Mouse (Mus musculus) megakaryocyte-erythroid progenitor cell, adult 5-6 weeks (primary cell): ENCODE data around the gene Ero1lb. TPM values are rescaled to one million over a fixed set of nuclear protein-coding genes. Genes with fewer than 3 reads are reported as not detected.
A peak's percentile ranks its signal among the peaks of the same experiment; 100 is the strongest.

Experiments
- ATAC-seq: replicated peaks from 2 replicates; pipeline ENCODE4 v1.8.0; 2016; ENCODE audit warnings: mild to moderate bottlenecking, inconsistent platforms; ENCODE audit not compliant: severe bottlenecking, poor library complexity, low FRiP score, low TSS enrichment
- total RNA-seq, 2 experiments: library from RNA; stranded (forward) in 1 of 2; stranded (reverse) in 1 of 2; fragments of 200-1000, 215-1000 nt in 1 of 2; fragments of >200 nt in 1 of 2; fragmentation: Nextera tagmentation in 1 of 2; gene quantifications; 2 replicates each; pipeline ENCODE4 v1.2.3; 2014 to 2017

The Ero1lb gene
- total RNA-seq, 2 experiments from 2014 or later: 2.8 to 5.0 TPM

DNA sequence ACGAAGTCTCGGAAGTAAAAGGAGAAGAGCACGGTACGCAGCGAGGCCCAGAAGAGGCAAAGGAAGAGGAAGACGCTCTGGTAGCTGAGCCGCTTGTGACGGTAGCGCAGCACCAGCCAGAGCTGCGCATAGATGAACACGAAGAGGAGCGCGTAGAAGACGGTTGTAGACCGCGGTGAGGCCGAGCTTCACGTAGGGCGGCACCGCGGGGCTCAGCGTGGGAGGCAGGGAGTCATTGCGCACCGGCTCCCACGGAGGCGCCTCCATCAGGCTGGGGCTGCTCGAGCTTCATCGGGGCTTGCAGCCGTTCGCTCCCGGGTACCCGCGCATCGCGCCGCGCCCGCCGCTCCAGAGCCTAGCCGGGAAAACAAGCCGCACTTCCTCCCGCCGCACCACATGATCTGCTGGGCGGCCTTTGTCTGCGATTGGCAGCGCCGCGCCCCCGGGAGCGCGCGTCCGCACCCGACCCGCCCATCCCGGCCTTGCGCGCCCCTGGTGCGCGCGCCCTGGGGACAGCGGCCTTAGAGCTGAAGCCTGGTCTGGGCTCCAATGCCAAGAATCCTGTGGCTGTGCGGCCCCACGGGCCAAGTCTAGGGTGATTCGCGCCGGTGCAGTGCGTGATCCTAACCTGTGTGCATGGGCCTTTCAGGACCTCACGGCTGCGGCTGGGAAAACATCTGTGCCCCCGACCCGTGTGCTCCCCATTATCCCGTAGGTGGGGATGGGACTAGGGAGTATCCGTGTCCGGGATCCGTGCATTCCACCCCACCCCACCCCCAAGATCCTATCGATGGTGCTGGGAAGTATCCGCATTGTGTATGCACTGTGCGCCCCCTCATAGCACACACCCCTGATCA, 84.6 kb downstream of the Ero1lb start:
- ATAC-seq: peak; percentile 59

DNA sequence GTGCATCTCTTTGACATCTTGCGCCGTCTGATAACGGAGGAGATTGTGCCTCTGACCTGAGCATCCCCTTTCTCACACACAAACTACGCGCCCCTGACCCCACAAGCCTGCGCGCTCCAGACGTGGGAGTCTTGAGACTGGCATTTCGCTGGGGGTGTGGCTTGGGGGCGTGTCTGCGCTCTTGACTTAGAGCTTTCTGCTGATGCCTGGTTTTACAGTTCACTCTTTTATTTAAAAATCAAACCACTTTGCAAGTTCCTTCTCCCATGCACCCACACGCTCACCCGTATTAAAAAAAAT, 85.2 kb downstream of the Ero1lb start:
- ATAC-seq: peak; percentile 78

Other genes starting within 250 kb of the Ero1lb start
- gene Actn2, start 225.1 kb upstream of the Ero1lb start, total RNA-seq (2014; fragmentation: Nextera tagmentation): not detected in 2 replicates
- gene Actn2, start 225.1 kb upstream of the Ero1lb start, total RNA-seq (2017): not detected in 2 replicates
- 69.9 and 127 TPM in 2 replicates for gene Heatr1, start 170.8 kb upstream of the Ero1lb start, total RNA-seq (2014; fragmentation: Nextera tagmentation)
- 129 and 130 TPM in 2 replicates for gene Heatr1, start 170.8 kb upstream of the Ero1lb start, total RNA-seq (2017)
- 23.0 and 39.7 TPM in 2 replicates for gene Lgals8, start 100.9 kb upstream of the Ero1lb start, total RNA-seq (2014; fragmentation: Nextera tagmentation)
- gene Lgals8, start 100.9 kb upstream of the Ero1lb start, total RNA-seq (2017): 21.7 and 50.3 TPM in 2 replicates
- gene Edaradd, start 45.4 kb upstream of the Ero1lb start, total RNA-seq (2014; fragmentation: Nextera tagmentation): 0.07 TPM in 1 of 2 replicates, not detected in the other
- gene Edaradd, start 45.4 kb upstream of the Ero1lb start, total RNA-seq (2017): not detected in 2 replicates
- not detected in 2 replicates for gene Prl2c3, start 234.2 kb downstream of the Ero1lb start, total RNA-seq (2014; fragmentation: Nextera tagmentation)
- not detected in 2 replicates for gene Prl2c3, start 234.2 kb downstream of the Ero1lb start, total RNA-seq (2017)